Mouse (Mus musculus) CH12.LX (cell line): Measurements from ENCODE around the gene Tha1. TPM values are rescaled to one million over a fixed set of nuclear protein-coding genes. Genes with fewer than 3 reads are reported as not detected.
A peak's percentile ranks its signal among the peaks of the same experiment; 100 is the strongest.

Source experiments
- DNase-seq: peaks from one replicate; pipeline ENCODE4 v3.0.0-alpha.2; 2013; ENCODE audit errors: extremely low read depth
- H3K27ac ChIP-seq: 2 replicates; pipeline ENCODE4 v1.5.1; 2012; ENCODE audit warnings: low read depth, mild to moderate bottlenecking, control low read depth, moderate library complexity; ENCODE audit not compliant: insufficient read depth
- H3K27me3 ChIP-seq: replicated peaks from 2 replicates; pipeline ENCODE3; 2012; ENCODE audit warnings: inconsistent platforms
- H3K36me3 ChIP-seq, 2 experiments: replicated peaks in 1 of 2; 2 replicates each; pipeline versions ENCODE3 to v1.6.1; 2012; ENCODE audit warnings: inconsistent platforms in 1 of 2, low read length in 1 of 2, mild to moderate bottlenecking in 1 of 2, mixed read lengths in 1 of 2, moderate library complexity in 1 of 2; ENCODE audit not compliant: control insufficient read depth in 1 of 2, insufficient read depth in 1 of 2
- H3K4me1 ChIP-seq, 2 experiments: 2 replicates each; pipeline ENCODE4 v1.6.1; 2012; ENCODE audit warnings: inconsistent platforms in 1 of 2, moderate library complexity in 1 of 2; ENCODE audit not compliant: insufficient read depth in 2 of 2, control insufficient read depth in 1 of 2
- H3K4me2 ChIP-seq: 2 replicates; pipeline ENCODE4 v1.6.1; 2012; ENCODE audit warnings: low read depth, mild to moderate bottlenecking, control low read depth; ENCODE audit not compliant: poor library complexity, insufficient read depth, severe bottlenecking
- H3K4me3 ChIP-seq, 3 experiments: fragments of 150-350 bp in 1 of 3; sonication (generic) in 1 of 3; replicated peaks in 1 of 3; 2 replicates each; pipeline versions ENCODE3 to v1.5.1; 2011 to 2012; ENCODE audit warnings: low read depth in 2 of 3, low read length in 2 of 3, mild to moderate bottlenecking in 2 of 3, moderate library complexity in 2 of 3, control low read depth in 1 of 3, improper control_type of control experiment in 1 of 3, inconsistent platforms in 1 of 3, mixed read lengths in 1 of 3; ENCODE audit not compliant: poor library complexity in 1 of 3
- H3K79me2 ChIP-seq: replicated peaks from 2 replicates; pipeline ENCODE4 v1.6.1; 2012; ENCODE audit warnings: mild to moderate bottlenecking, moderate library complexity; ENCODE audit not compliant: control insufficient read depth, poor library complexity, insufficient read depth, severe bottlenecking; ENCODE audit errors: extremely low read depth
- H3K9ac ChIP-seq: 2 replicates; pipeline ENCODE4 v1.6.1; 2012; ENCODE audit warnings: low read depth, mild to moderate bottlenecking, control low read depth, moderate library complexity; ENCODE audit not compliant: insufficient read depth
- H3K9me3 ChIP-seq: replicated peaks from 2 replicates; pipeline ENCODE3; 2012; ENCODE audit warnings: low read length, inconsistent platforms, mixed read lengths
- BHLHE40 ChIP-seq: IDR thresholded peaks from 2 replicates; pipeline ENCODE4 v1.6.1; 2011; ENCODE audit warnings: mild to moderate bottlenecking, low read depth, low read length, improper control_type of control experiment
- CHD1 ChIP-seq: IDR thresholded peaks from 2 replicates; pipeline ENCODE4 v1.6.1; 2012; ENCODE audit warnings: low read depth, low read length, improper control_type of control experiment, inconsistent platforms
- CHD2 ChIP-seq: IDR thresholded peaks from 2 replicates; pipeline ENCODE4 v1.6.1; 2011; ENCODE audit warnings: low read length, improper control_type of control experiment
- CTCF ChIP-seq, 2 experiments: IDR thresholded peaks in 1 of 2; conservative IDR thresholded peaks in 1 of 2; 2 replicates each; pipeline ENCODE4 v1.5.1; 2011 to 2012; ENCODE audit warnings: low read depth in 2 of 2, low read length in 2 of 2, improper control_type of control experiment in 1 of 2, inconsistent platforms in 1 of 2, mild to moderate bottlenecking in 1 of 2, moderate library complexity in 1 of 2
- EP300 ChIP-seq: IDR thresholded peaks from 2 replicates; pipeline ENCODE4 v1.6.1; 2011; ENCODE audit warnings: low read length, improper control_type of control experiment
- ETS1 ChIP-seq: conservative IDR thresholded peaks from 2 replicates; pipeline ENCODE4 v1.6.1; 2012; ENCODE audit warnings: low read depth, mild to moderate bottlenecking, inconsistent platforms, low read length, improper control_type of control experiment, moderate library complexity
- HCFC1 ChIP-seq: IDR thresholded peaks from 2 replicates; pipeline ENCODE4 v1.6.1; 2012; ENCODE audit warnings: low read depth, mild to moderate bottlenecking, inconsistent platforms, low read length, improper control_type of control experiment
- IRF4 ChIP-seq: IDR thresholded peaks from 2 replicates; pipeline ENCODE4 v1.6.1; 2014; ENCODE audit warnings: low read depth, mild to moderate bottlenecking, inconsistent platforms, low read length, improper control_type of control experiment
- JUN ChIP-seq: IDR thresholded peaks from 2 replicates; pipeline ENCODE4 v1.6.1; 2011; ENCODE audit warnings: low read depth, mild to moderate bottlenecking, low read length, improper control_type of control experiment, moderate library complexity; ENCODE audit not compliant: insufficient read depth
- JUND ChIP-seq: conservative IDR thresholded peaks from 2 replicates; pipeline ENCODE4 v1.6.1; 2011; ENCODE audit warnings: low read depth, low read length, improper control_type of control experiment
- KAT2A ChIP-seq: IDR thresholded peaks from 2 replicates; pipeline ENCODE4 v1.6.1; 2012; ENCODE audit warnings: low read length, improper control_type of control experiment, inconsistent platforms; ENCODE audit not compliant: insufficient replicate concordance
- MAX ChIP-seq: IDR thresholded peaks from 2 replicates; pipeline ENCODE4 v1.6.1; 2011; ENCODE audit warnings: low read length, improper control_type of control experiment
- MAZ ChIP-seq: IDR thresholded peaks from 2 replicates; pipeline ENCODE4 v1.6.1; 2012; ENCODE audit warnings: low read depth, mild to moderate bottlenecking, inconsistent platforms, low read length, improper control_type of control experiment, moderate library complexity
- MXI1 ChIP-seq: IDR thresholded peaks from 2 replicates; pipeline ENCODE4 v1.6.1; 2011; ENCODE audit warnings: mild to moderate bottlenecking, low read depth, low read length, improper control_type of control experiment
- MYC ChIP-seq: IDR thresholded peaks from 2 replicates; pipeline ENCODE4 v1.6.1; 2011; ENCODE audit warnings: low read depth, mild to moderate bottlenecking, improper control_type of control experiment, low read length
- NRF1 ChIP-seq: IDR thresholded peaks from 2 replicates; pipeline ENCODE4 v1.6.1; 2014; ENCODE audit warnings: low read depth, mild to moderate bottlenecking, inconsistent platforms, low read length, improper control_type of control experiment, moderate library complexity
- PAX5 ChIP-seq: IDR thresholded peaks from 2 replicates; pipeline ENCODE4 v1.6.1; 2012; ENCODE audit warnings: low read length, inconsistent platforms, mixed read lengths
- POLR2A ChIP-seq: IDR thresholded peaks from 2 replicates; pipeline ENCODE4 v1.6.1; 2011; ENCODE audit warnings: low read depth, mild to moderate bottlenecking, improper control_type of control experiment, low read length
- POLR2AphosphoS2 ChIP-seq: IDR thresholded peaks from 2 replicates; pipeline ENCODE4 v1.6.1; 2011; ENCODE audit warnings: low read depth, low read length, improper control_type of control experiment
- RAD21 ChIP-seq: IDR thresholded peaks from 2 replicates; pipeline ENCODE4 v1.6.1; 2011; ENCODE audit warnings: low read depth, mild to moderate bottlenecking, low read length, improper control_type of control experiment, moderate library complexity
- RCOR1 ChIP-seq: conservative IDR thresholded peaks from 2 replicates; pipeline ENCODE4 v1.6.1; 2012; ENCODE audit warnings: low read depth, mild to moderate bottlenecking, inconsistent platforms, low read length, improper control_type of control experiment
- SIN3A ChIP-seq: IDR thresholded peaks from 2 replicates; pipeline ENCODE4 v1.6.1; 2012; ENCODE audit warnings: low read length, improper control_type of control experiment, inconsistent platforms
- TBP ChIP-seq: conservative IDR thresholded peaks from 2 replicates; pipeline ENCODE4 v1.6.1; 2011; ENCODE audit warnings: low read depth, low read length, improper control_type of control experiment
- TCF12 ChIP-seq: IDR thresholded peaks from 2 replicates; pipeline ENCODE4 v1.6.1; 2014; ENCODE audit warnings: low read depth, mild to moderate bottlenecking, inconsistent platforms, low read length, improper control_type of control experiment
- UBTF ChIP-seq: IDR thresholded peaks from 2 replicates; pipeline ENCODE4 v1.6.1; 2012; ENCODE audit warnings: low read depth, mild to moderate bottlenecking, inconsistent platforms, low read length, improper control_type of control experiment, moderate library complexity
- ZKSCAN1 ChIP-seq: IDR thresholded peaks from 2 replicates; pipeline ENCODE4 v1.6.1; 2012; ENCODE audit warnings: low read depth, inconsistent platforms, low read length, improper control_type of control experiment, borderline replicate concordance
- ZMIZ1 ChIP-seq: IDR thresholded peaks from 2 replicates; pipeline ENCODE4 v1.6.1; 2012; ENCODE audit warnings: low read depth, mild to moderate bottlenecking, inconsistent platforms, low read length, improper control_type of control experiment
- ZNF384 ChIP-seq: IDR thresholded peaks from 2 replicates; pipeline ENCODE4 v1.6.1; 2012; ENCODE audit warnings: low read depth, low read length, improper control_type of control experiment, inconsistent platforms
- dilution Hi-C: fragments of 300-500 bp; cut with MboI; formaldehyde crosslinking; loops from 2 replicates; pipeline ENCODE4 v1.14.3; 2020; ENCODE audit warnings: low sequenced_read_pairs; ENCODE audit not compliant: extremely low pct_unique_long_range_greater_than_20kb, extremely low pct_ligation_motif_present
- in situ Hi-C: fragments of 300-500 bp; cut with MboI; formaldehyde crosslinking; loops from 3 replicates; pipeline ENCODE4 v1.14.3; 2019; ENCODE audit warnings: low sequenced_read_pairs, low pct_ligation_motif_present, low pct_unique_long_range_greater_than_20kb, mixed read lengths
- polyA plus RNA-seq: library from polyadenylated mRNA; unstranded; fragments of >175 nt; gene quantifications from 2 replicates; pipeline ENCODE4 v1.2.1, GENCODE M21; 2012; ENCODE audit warnings: low read depth; ENCODE audit not compliant: insufficient read length
- total RNA-seq, 2 experiments: library from RNA; depleted of rRNA; stranded (reverse); fragments of 300-350 nt in 1 of 2; fragments of >200 nt in 1 of 2; gene quantifications; 2 replicates each; pipeline ENCODE4 v1.2.3; 2012 to 2014

Tha1 gene
- total and polyA plus RNA-seq, 3 experiments, result not detected

- Histone ChIP-seq H3K4me1 (peaks cover 27 to 46% of the 10 kb centered on the region in 2 experiments), H3K4me2 (peak overlapping the region; percentile 43; the same call in 1 of the 2 replicates), H3K4me3 (no peak overlapping the region), H3K27me3 (peaks cover 76% of the 10 kb centered on the region), H3K36me3 (no peaks in the 10 kb centered on the region), H3K9ac (no peak overlapping the region), H3K79me2 (no peaks in the 10 kb centered on the region), H3K9me3 (no peaks in the 10 kb centered on the region), H3K27ac (no peak overlapping the region)
- TF ChIP-seq POLR2A, result no peak
- peak; percentile 85 for TF ChIP-seq IRF4
- peak; percentile 66 for TF ChIP-seq EP300
- DNase-seq, result peak; percentile 42
- dilution Hi-C loops, result no loop called here
- in situ Hi-C loops, result no loop called here
These were observed 5.6 kb upstream of the Tha1 start for GRCm38 (mm10) chr11:117878892-117879291.

- H3K9ac ChIP-seq, result no peak overlapping the region
These were observed 4.8 kb upstream of the Tha1 start for GRCm38 (mm10) chr11:117877917-117878745.

More at GRCm38 (mm10) chr11:117877917-117878745, 4.8 kb upstream of the Tha1 start:
- no peaks in the 10 kb centered on the region for H3K36me3 ChIP-seq
- peak overlapping the region; percentile 43 for H3K4me2 ChIP-seq
- no peaks in the 10 kb centered on the region for H3K79me2 ChIP-seq
- H3K27me3 ChIP-seq, result peaks cover 75% of the 10 kb centered on the region
- dilution Hi-C loops (no loop called here), in situ Hi-C loops (no loop called here)
- DNase-seq, result no peak
- no peak for TF ChIP-seq TCF12
- 0 out of 2 replicates have a peak, but pooled peaks have one; percentile 21 for TF ChIP-seq MYC
- no peak for TF ChIP-seq PAX5
- TF ChIP-seq ZMIZ1, result no peak
- TF ChIP-seq RAD21, result no peak
- TF ChIP-seq RCOR1, result no peak
- no peak for TF ChIP-seq NRF1
- TF ChIP-seq UBTF, result no peak
- TF ChIP-seq ETS1, result no peak
- TF ChIP-seq POLR2AphosphoS2, result no peak
- no peak for TF ChIP-seq MXI1
- no peak for TF ChIP-seq HCFC1
- no peak for TF ChIP-seq TBP
- TF ChIP-seq MAZ, result no peak
- 0 out of 2 replicates have a peak, but pooled peaks have one; percentile 5 for TF ChIP-seq CHD2
- TF ChIP-seq BHLHE40, result peak; percentile 89
- no peak for TF ChIP-seq ZKSCAN1
- no peak for TF ChIP-seq CHD1
- 0 out of 2 replicates have a peak, but pooled peaks have one; percentile 12 for TF ChIP-seq KAT2A
- TF ChIP-seq MAX, result peak; percentile 21; the same call in 1 of the 2 replicates
- no peak for TF ChIP-seq POLR2A
- TF ChIP-seq CTCF (conservative IDR thresholded peaks at IDR 0.05 in 1 of 2, IDR thresholded peaks at IDR 0.05 in 1 of 2; ENCODE audit: low read depth in 2 of 2, low read length in 2 of 2), result no peak
- TF ChIP-seq JUN, result no peak
- no peak for TF ChIP-seq EP300
- no peak for TF ChIP-seq ZNF384
- no peak for TF ChIP-seq JUND
- no peak for TF ChIP-seq SIN3A
- no peak overlapping the region for H3K4me3 ChIP-seq
- H3K27ac ChIP-seq, result no peak overlapping the region
- H3K4me1 ChIP-seq, result peaks cover 24 to 42% of the 10 kb centered on the region in 2 experiments
- H3K9me3 ChIP-seq, result peaks cover under 1% of the 10 kb centered on the region
